Mouse (Mus musculus) liver, embryonic 14.5 days (tissue): Measurements from ENCODE around the gene Negr1. TPM values are rescaled to one million over a fixed set of nuclear protein-coding genes. Genes with fewer than 3 reads are reported as not detected.

Experiments
- ATAC-seq: fragments of 200-750 bp; cut with Nextera tagmentation; 2 replicates; pipeline ENCODE4 v1.8.0; 2017; ENCODE audit warnings: moderate number of reproducible peaks, mild to moderate bottlenecking, moderate library complexity; ENCODE audit not compliant: insufficient read depth
- DNase-seq, 3 experiments: peaks; one replicate each; pipeline ENCODE4 v3.0.0-alpha.2; 2012 to 2013; ENCODE audit warnings: low read depth in 3 of 3, low spot score in 3 of 3
- H3K27ac ChIP-seq: fragments of 300-500 bp; sonication (generic); 2 replicates; pipeline ENCODE4 v1.5.1; 2014; ENCODE audit warnings: moderate library complexity, mild to moderate bottlenecking, control low read depth, inconsistent platforms
- H3K27me3 ChIP-seq: fragments of 300-500 bp; sonication (generic); 2 replicates; pipeline ENCODE4 v1.6.1; 2014; ENCODE audit warnings: mild to moderate bottlenecking, low read length, moderate library complexity; ENCODE audit not compliant: control insufficient read depth, insufficient read depth
- H3K36me3 ChIP-seq: fragments of 300-500 bp; sonication (generic); replicated peaks from 2 replicates; pipeline ENCODE4 v1.6.1; 2014; ENCODE audit warnings: low read depth; ENCODE audit not compliant: control insufficient read depth, insufficient read depth
- H3K4me1 ChIP-seq, 2 experiments: fragments of 200-500 bp in 1 of 2; fragments of 300-500 bp in 1 of 2; sonication (generic) in 1 of 2; replicated peaks; 2 replicates each; pipeline ENCODE4 v1.6.1; 2012 to 2014; ENCODE audit warnings: antibody characterized with exemption in 1 of 2, inconsistent platforms in 1 of 2, low read length in 1 of 2; ENCODE audit not compliant: control insufficient read depth in 2 of 2, insufficient read depth in 2 of 2
- H3K4me2 ChIP-seq: fragments of 300-500 bp; sonication (generic); 2 replicates; pipeline ENCODE4 v1.6.1; 2014; ENCODE audit warnings: low read depth, mild to moderate bottlenecking, control low read depth, moderate library complexity
- H3K4me3 ChIP-seq, 2 experiments: fragments of 200-500 bp in 1 of 2; fragments of 300-500 bp in 1 of 2; sonication (generic) in 1 of 2; 2 replicates each; pipeline ENCODE4 v1.5.1; 2012 to 2014; ENCODE audit warnings: low read depth in 2 of 2, low read length in 2 of 2, mild to moderate bottlenecking in 2 of 2, control low read depth in 1 of 2, inconsistent platforms in 1 of 2, moderate library complexity in 1 of 2; ENCODE audit not compliant: insufficient read depth in 1 of 2
- H3K9ac ChIP-seq: fragments of 300-500 bp; sonication (generic); replicated peaks from 2 replicates; pipeline ENCODE4 v1.6.1; 2014; ENCODE audit warnings: mild to moderate bottlenecking, control low read depth, moderate library complexity
- H3K9me3 ChIP-seq: fragments of 300-500 bp; sonication (generic); 2 replicates; pipeline ENCODE4 v1.6.1; 2016; ENCODE audit warnings: low read length, mixed read lengths; ENCODE audit not compliant: control insufficient read depth
- CTCF ChIP-seq: IDR thresholded peaks from 2 replicates; pipeline ENCODE4 v1.5.1; 2016; ENCODE audit warnings: antibody characterized with exemption, low read depth, control low read depth
- EP300 ChIP-seq: IDR thresholded peaks from 2 replicates; pipeline ENCODE4 v1.6.1; 2016; ENCODE audit warnings: antibody characterized with exemption, low read depth
- WGBS: fragments of 180-500 bp; shearing (Covaris S2); extraction: QIAGEN DNeasy Blood & Tissue Kit; methylation state at CpG from one replicate; pipeline ENCODE4 v1.1.7; 2014; ENCODE audit not compliant: insufficient replicate concordance; 5-methylcytosine and 5-hydroxymethylcytosine counted together
- polyA plus RNA-seq, 2 experiments: library from polyadenylated mRNA; depleted of rRNA in 1 of 2; stranded (reverse) in 1 of 2; unstranded in 1 of 2; fragments of >200 nt; fragmentation: Nextera tagmentation in 1 of 2; extraction: Ambion mirVana in 1 of 2; gene quantifications; 2 replicates each; pipeline versions ENCODE4 v1.2.1 to v1.2.3; 2012 to 2014

Gene Negr1
- polyA plus RNA-seq, 2 experiments = 0.03 TPM; not detected in 1

DNA sequence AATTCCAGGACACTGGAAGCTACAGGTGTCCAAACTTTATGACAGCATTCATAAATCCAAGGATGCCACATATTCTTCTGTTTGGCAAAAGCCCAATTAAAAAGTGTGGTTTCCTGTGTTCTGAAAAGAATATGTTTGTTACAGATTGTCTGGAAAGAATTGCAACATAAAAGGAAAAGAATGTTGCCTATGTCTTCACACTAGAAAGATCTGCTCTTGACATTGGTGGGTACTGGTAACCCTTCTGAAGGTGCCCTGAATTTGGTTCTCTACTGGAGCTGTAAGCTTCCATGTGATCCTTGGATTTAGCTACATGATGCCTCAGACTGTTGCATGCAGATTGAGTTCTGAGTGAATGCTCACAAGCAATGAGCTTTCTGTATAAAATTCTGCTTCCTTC, 718.1 kb downstream of the Negr1 start:
- H3K9me3 ChIP-seq = no peaks in the 10 kb centered on the region

DNA sequence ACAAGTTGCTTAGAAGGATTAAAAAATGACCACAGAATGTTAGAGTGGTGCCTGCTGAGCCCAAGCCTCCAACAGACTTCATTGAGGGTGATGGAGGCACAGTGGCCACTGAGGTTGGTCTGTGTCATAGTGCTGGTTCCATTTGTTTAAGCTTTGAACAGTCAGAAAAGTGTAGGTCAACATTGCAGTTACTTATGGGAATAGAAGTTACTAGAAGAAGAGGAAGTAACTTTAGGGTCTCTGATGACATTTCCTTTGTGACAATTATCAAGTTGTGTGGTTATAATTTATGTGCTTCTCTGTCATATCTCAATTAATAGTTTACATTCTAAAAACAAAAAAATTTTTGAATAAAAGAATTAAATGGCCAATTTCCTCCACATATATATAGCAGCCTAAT, 719.7 kb downstream of the Negr1 start:
- no peak overlapping the region for H3K9ac ChIP-seq
- ATAC-seq = no peak

More for the DNA sequence above, 718.1 kb downstream of the Negr1 start:
- Histone ChIP-seq H3K27me3 (no peaks in the 10 kb centered on the region), H3K27ac (no peak overlapping the region), H3K4me3 (no peak overlapping the region), H3K4me2 (no peak overlapping the region), H3K4me1 (no peaks in the 10 kb centered on the region), H3K36me3 (no peaks in the 10 kb centered on the region), H3K9ac (no peak overlapping the region)
- ATAC-seq (no peak), DNase-seq (no peak)
- no peak for TF ChIP-seq EP300
- no peak for TF ChIP-seq CTCF

DNA sequence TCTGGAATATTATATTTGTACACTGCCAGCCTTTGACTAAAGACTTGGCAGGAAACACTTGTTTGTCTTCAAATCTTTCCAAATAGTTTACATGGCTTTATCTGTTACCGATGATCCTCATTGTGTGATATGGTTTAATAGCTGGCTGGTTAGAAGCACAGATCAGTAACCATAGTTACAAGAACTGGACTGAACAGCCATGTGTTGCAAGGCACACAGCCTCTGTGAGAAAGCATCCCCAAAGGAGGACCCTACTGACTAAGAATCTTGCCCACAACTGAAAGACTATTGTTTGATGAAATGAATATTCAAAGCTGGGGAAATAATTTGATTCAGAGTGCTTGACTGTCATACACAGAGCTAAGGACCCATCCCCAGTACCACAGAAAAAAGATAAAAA, 729.7 kb downstream of the Negr1 start:
- Histone ChIP-seq H3K4me2 (no peak overlapping the region), H3K27ac (no peak overlapping the region), H3K9ac (no peak overlapping the region), H3K4me3 (no peak overlapping the region), H3K27me3 (no peaks in the 10 kb centered on the region), H3K36me3 (no peaks in the 10 kb centered on the region), H3K4me1 (no peaks in the 10 kb centered on the region), H3K9me3 (no peaks in the 10 kb centered on the region)
- DNase-seq (no peak), ATAC-seq (no peak)
- TF ChIP-seq CTCF = no peak
- no peak for TF ChIP-seq EP300
- 63% methylated on average over 1 of the region's 1 CpGs for WGBS

More for the DNA sequence above, 719.7 kb downstream of the Negr1 start:
- H3K27me3 ChIP-seq = no peaks in the 10 kb centered on the region
- H3K27ac ChIP-seq = no peak overlapping the region
- H3K4me1 ChIP-seq = no peaks in the 10 kb centered on the region
- H3K36me3 ChIP-seq = no peaks in the 10 kb centered on the region
- DNase-seq = no peak
- no peak overlapping the region for H3K4me2 ChIP-seq
- no peak overlapping the region for H3K4me3 ChIP-seq
- no peak for TF ChIP-seq EP300
- no peak for TF ChIP-seq CTCF
- no peaks in the 10 kb centered on the region for H3K9me3 ChIP-seq

DNA sequence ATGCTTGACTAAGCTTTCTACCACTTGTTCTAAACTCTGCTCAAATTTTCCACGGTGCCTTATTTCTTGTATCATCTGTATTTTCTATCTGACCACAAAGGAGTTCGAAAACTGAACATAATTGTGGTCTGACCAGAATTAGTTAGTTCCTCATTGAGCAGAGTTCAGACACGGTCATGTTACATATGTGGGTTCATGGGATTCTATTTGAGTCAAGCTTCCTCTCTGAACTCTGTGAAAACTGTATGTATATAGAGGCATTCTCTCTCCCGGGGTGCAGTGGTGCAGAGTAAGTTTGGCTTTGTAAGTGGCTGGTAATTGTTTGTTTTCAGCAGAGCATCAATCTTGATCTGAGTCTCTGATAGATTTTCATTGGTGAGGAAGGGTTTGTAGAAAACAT, 735.6 kb downstream of the Negr1 start:
- ATAC-seq (no peak), DNase-seq (no peak)
- Histone ChIP-seq H3K36me3 (no peaks in the 10 kb centered on the region), H3K27ac (no peak overlapping the region), H3K4me1 (no peaks in the 10 kb centered on the region), H3K9ac (no peak overlapping the region), H3K4me2 (no peak overlapping the region), H3K4me3 (no peak overlapping the region), H3K27me3 (no peaks in the 10 kb centered on the region), H3K9me3 (no peaks in the 10 kb centered on the region)
- TF ChIP-seq EP300 (no peak), CTCF (no peak)
- WGBS = 21% methylated on average over 4 of the region's 4 CpGs

DNA sequence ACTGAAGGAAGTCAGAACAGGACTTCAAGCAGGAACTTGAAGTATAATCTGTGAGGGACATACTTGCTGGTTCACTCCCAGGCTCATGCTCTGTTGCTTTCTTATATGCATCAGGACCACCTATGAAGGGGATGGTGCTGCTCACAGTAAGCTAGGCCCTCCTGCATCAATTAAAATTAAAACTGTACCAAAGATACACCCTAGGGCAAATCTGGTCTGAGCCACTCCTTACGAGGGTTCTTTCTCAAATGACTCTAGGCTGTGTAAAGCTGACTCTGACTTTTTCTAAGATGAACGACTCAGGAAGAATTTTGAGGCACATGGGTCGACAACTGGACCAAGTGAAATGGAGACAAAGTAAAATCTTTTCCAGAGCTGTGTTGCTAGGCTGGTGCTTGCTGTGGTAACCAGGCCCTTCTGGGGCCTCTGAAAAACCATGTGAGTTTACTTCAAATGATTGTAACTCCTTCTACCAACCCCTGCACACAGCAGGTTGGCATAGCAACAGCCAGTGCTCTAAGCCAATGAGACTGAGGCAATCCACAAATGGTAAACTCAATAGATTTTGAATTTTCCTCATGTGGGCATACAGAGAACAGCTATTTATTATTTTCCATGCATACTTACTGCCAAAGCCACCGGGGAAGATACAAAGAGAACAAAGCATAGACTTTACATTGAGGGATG, 742.0 kb downstream of the Negr1 start:
- no peak overlapping the region for H3K4me3 ChIP-seq
- ATAC-seq = no peak
- TF ChIP-seq EP300 (no peak), CTCF (no peak)
- WGBS = 56% methylated on average over 4 of the region's 4 CpGs
- H3K9me3 ChIP-seq = no peaks in the 10 kb centered on the region
- H3K36me3 ChIP-seq = no peaks in the 10 kb centered on the region
- no peak overlapping the region for H3K9ac ChIP-seq
- no peaks in the 10 kb centered on the region for H3K27me3 ChIP-seq
- no peak overlapping the region for H3K4me2 ChIP-seq
- H3K27ac ChIP-seq = no peak overlapping the region
- DNase-seq = no peak
- H3K4me1 ChIP-seq = no peaks in the 10 kb centered on the region
